Mouse (Mus musculus): Measurements from ENCODE around the gene Procr.

The Procr gene

DNA sequence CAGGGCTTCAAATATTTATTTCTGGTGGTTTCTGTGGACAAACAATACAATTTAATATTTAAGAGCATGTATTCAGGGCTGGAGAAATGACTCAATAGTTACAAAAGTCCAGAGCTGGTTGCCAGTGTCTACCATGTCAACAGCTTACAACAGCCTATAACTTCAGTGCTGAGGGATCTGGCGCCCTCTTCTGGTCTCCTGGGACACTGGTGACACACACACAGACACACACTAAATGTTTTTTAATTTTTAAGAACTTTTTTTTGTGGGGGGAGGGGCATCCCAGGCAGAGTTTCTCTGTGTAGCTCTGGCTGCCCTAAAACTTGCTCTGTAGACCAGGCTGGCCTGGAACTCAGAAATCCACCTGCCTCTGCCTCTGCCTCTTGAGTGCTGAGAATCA is 4.8 kb downstream of the Procr start:
- DNase-seq (ENCODE audit: low spot score in 2 of 2) = peak in 1 of 2 experiments; percentile 77

DNA sequence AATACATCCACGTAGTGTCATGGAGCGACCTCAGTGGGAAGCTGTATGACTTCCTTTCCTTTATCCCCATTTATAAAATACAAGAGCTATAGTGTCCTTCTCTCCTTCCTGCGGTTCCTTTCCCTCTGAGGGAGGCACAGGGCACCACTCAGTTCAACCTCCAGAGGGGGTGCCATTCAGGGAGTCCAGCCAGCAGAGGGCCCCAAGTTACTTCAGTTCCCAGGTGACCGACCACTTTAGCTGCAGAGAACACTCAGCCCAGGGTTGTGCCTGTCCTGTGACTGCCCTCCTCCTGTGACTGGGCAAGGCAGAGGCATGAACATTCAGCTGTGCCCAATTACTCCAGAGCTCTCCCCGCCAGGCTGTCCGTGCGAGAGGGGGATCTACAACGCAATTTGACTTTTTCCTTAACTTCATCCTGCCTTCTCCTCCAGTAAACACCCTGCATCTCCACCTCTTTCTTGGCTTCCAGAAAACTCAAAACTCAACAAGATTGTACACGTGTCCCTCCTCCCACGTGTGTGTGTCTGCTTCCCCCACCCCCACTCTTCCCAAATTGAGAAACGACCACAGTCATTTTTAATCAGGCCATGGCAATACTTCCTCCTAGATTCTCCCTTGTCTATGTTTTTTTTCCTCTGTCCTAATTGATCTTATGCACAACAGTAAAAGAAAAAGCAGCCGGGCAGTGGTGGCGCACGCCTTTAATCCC is 6.1 kb downstream of the Procr start:
- no peak for DNase-seq (ENCODE audit: low spot score in 2 of 2)

DNA sequence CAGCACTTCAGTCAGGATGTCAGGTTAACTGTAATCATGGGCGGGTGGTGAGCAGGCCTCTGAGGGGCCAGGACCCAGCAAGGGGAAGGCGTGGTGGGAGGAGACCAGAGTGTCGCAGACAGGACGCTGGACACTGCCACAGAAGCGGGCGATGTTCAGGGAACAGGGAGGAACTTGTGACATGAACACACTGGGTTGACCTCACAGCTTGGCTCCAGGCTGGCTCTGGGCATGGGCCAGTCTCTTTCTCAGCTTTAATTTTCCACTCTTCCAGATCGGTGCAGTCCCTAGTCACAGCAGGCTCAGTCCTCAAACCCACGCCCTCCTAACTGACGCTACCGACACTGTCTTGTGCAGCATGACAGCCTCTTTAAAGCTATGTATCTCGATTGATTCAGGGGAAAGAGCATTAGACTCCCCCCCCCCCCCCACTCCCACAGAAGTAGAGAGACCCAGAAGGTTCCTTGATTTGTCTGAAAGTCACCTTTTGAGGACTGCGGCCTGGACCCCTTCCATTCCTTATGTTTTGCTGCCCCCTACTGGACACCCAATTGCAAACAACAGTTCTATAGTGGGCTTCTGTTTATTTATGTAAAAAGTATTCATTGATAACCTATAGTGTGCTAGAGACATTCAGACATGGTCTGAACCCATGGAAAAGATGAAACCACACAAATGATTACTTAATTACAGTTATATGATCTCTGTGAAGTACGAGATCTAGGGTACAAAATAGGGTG is 13.9 kb downstream of the Procr start:
- peak; percentile 47 to 83 for DNase-seq (ENCODE audit: low spot score in 2 of 2)

DNA sequence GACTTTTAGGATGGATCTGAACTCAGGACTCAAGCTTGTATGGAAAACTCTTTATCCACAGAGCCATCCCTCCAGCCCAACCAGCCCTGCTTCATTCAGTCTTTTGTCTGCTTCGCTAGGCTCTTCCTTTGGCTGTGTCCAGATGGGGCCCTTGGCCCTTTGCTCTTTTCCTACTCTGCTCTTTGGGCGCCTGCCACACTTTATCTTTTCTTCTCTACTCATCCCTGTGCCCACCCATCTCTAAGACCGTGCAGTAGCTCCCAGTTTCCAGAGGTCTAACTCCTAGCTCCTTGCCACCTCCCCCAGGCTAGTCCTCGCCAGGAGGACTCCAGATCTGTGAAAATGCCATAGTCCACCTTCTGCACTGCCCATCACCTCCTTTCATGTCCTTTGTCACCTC is 22.7 kb downstream of the Procr start:
- DNase-seq (ENCODE audit: low spot score in 2 of 2) = no peak

DNA sequence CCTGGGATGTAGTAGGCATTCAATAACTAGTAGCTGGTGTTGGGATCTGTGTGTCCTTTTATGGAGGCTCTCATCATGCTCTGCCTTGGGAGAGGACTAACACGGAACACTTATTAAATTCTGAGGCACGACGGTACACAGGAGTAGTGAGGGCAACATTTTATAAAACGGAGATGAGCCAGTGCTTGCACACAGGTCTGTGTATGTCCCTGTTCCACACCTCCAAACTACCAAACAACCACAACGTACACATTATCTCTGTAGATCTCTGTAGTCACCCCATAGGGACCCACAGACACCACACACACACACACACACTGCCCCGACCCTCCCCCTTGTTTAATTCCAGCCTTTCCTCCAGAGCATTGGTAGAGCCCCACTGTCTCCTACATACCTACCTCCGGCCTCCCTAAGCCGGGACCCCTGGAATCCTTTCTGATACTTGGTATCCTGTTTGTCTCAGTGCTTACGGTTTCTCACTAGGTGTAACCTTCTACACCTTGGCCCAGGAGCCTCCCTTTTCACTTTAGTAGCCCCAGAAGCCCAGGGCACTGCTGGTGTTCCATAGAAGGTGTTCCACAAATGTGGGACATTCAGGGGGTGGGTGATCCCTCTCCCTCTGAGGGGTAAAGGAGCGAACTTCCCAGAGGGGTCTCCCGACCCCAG is 23.5 kb downstream of the Procr start:
- DNase-seq (ENCODE audit: low spot score in 2 of 2) = no peak

DNA sequence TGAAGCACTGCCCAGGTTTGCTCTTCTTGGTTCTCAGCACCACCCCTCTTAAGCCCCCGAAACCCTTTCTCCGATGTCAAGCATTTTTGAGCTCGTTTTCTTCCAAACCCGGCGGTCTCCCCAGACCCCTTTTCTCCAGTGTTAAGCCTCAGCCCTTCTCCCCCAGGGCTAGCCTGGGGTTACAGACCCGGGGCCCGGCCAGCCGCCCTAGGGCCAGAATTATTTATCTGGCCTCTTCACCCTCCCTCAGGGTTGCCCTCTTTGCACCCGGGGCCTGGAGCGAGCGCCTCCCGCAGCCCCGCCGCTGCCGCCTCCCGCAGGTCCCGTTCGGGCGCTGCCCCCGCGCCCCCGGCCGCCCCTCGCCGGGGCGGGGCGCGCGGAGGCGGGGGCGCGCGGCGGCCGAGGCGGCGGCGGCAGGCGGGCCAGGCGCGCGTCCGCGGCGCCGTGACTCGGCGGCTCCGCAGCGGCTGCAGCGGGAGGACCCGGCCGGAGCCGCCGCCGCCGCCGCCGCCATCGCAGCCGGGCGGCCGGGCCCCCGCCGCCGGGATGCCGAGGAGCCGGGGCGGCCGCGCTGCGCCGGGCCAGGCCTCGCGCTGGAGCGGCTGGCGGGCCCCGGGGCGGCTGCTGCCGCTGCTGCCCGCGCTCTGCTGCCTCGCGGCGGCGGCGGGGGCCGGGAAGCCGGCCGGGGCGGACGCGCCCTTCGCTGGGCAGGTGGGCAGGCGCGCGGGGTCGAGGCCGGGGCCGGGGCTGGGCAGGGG is 24.2 kb downstream of the Procr start, which contains the start of gene Mmp24:
TSS of gene Mmp24 (plus strand) at position 416 of the 758 bp plus-strand sequence.
- no peak for DNase-seq (ENCODE audit: low spot score in 2 of 2)

DNA sequence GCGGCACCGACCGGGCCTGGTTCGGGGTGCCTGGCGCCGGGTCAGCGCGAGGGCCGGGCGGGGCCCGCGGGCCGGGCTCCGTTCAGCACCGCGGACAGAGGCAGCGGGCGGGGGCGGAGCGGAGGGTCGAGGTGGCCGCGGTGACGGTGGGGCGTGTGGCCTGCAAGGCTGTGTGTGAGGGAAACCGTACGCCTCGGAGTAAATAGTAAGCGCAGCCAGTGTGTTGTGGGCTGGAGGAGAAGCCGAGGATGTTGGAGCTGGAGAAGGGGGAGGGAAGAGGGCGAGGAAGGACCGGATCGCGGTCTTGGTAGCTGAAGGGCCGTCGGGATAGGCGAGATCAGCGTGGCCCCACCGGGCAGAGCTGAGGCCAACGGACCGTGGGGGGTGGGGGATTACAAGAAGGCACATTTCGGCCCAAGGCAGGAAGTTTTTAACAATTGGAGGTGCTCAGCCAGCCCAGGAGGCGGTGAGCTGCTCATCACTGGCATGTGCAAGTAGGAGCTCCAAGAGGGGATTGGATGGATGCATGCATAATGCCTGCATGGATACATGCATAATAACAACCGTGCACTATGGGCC is 24.9 kb downstream of the Procr start:
- DNase-seq (ENCODE audit: low spot score in 2 of 2) = peak; percentile 36 to 64

DNA sequence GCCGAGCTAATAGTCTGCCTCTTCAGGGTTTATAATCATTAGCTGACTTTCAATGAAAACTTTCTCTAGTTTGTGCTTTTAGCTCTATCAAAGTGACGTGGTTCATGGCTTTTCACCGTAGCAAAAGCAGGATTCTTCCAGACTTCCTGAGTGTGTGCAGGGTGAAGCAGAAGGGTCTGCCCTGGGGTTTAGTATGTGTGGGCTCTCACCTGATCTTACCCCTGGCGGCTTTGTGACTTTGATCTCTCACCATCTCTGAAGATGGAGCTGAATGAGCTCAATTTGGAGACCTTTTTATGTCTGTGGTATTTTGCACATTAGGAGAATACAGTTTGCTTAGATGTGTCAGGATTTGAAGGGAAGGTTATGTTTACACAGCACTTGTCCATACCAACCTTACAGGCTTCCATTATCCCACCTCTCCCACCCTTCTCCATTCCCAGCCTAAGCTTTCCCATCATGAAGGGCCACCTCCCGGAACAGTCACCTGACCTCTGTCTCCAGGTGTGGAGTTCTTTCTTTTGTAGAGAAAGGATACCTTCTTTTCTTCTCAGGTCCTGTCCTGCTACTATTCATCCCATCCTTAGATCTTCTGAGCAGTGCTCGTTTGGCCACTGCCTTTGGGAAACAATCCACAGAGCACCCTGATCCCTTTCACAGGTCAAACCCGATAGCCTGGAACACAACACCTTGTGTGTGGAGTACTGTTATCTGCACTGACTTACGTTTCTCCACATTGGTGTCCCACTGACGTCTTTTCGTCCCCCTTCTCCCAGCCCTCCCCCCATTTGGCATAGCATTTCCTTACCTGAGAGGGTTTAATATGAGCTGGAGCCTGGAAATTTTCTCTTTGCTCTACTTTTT is 26.1 kb downstream of the Procr start:
- DNase-seq (ENCODE audit: low spot score in 2 of 2) = no peak

DNA sequence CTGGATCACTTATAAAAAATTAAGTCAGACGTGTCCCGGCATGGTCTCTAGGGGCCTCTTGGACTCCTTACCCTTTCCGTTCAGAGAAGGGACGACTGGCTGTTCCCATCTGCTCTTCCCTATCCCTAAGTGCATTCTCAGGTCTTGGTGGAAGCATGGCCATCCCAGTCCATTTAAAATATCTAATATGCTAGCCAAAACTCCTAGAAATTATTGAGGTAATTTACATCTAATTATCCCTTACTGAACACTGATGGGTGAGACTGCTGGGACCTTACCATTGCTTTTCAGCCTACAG is 26.7 kb downstream of the Procr start:
- DNase-seq (ENCODE audit: low spot score in 2 of 2) = no peak

DNA sequence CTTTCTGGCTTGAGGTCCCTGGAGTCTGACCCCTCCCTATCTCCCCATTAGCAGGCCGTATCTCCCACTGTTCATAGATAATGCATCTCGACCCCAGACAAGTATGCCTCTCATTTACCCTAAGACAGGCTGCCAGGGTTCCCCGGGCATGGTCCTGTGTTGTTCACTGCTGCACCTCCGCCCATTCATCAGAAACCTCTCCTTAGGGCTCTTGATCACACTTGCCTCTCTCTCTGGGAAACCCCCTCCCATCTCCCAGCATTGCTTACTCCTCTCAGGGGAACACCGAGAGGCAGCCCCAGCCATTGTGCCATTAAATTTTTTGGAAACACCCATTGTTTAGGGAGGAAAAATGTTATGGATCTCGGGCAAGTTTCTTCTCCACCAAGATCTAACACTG is 27.1 kb downstream of the Procr start:
- DNase-seq (ENCODE audit: low spot score in 2 of 2) = no peak

DNA sequence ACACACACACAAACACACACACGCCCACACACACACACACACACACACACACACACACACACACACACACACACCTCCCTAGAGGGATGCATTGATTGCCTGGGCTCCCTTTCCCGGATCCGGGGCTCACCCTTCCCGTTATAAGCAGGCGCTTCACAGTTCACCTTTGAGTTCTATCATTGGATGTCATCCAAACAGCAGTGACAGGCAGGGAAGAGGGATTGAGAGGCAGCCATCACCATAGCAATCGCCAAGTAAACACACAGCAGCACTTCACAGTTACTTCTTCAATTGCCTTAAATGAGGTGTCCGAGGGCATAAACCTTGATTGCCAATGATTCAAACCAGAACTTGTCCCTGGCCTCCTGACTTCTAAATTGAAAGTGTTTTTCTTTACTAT is 28.1 kb downstream of the Procr start:
- no peak for DNase-seq (ENCODE audit: low spot score in 2 of 2)

DNA sequence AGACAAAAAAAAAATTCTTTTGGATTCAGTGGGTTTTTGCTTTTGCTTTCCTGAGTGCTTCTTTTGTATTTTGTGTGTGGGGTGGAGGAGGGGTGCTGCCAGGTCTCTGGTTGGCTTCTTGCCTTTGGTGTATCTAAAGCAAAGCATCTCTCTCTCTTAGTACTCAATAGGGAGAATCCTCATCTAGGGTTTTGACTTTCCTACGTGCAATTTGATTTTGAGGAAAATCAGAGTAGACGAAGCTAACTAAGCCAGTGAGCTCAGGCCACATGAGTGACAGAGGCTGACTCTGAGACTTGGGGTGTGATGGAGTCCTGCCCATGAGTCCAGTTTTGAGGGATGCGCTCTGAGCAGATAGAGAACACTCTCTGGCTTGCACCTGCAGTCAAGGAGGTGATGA is 28.6 kb downstream of the Procr start:
- DNase-seq (ENCODE audit: low spot score in 2 of 2) = no peak

DNA sequence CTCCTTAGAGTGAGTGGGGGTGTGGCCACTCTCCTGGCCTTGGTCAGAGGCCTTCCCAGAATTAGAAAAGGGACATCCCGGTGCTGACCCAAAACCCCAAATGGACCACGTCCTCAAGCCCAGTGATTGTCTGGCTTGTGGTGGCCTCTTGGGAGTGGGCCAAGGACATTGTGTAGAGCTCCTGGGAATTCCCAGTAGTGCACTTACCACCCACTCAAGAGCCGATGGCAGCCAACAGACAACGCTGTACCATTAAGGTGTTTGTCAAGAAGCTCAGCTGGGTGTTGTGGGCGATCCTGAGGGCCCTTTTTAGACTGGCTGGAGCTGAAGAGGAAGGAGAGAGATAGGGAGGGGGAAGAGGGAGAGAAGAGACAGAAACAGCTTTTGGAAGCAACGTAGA is 33.6 kb downstream of the Procr start:
- no peak for DNase-seq (ENCODE audit: low spot score in 2 of 2)

DNA sequence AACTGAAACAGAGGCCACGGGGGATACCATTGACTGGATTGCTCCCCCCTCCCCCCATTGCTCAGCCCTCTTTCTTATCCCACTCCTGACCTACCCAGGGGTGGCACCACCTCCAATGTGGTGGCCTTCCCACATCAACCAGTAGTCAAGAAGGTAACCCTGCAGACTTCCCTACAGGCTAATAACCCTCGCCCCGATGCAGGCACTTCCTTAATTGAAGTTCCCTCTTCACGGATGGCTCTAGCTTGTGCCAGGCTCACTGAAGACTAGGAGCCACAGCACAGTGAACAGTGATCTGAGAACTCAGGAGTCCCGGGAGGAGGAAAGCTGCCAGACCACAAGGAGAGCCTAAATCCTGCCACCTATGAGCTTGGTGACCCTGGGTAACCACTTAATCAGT is 36.0 kb downstream of the Procr start:
- no peak for DNase-seq (ENCODE audit: low spot score in 2 of 2)

DNA sequence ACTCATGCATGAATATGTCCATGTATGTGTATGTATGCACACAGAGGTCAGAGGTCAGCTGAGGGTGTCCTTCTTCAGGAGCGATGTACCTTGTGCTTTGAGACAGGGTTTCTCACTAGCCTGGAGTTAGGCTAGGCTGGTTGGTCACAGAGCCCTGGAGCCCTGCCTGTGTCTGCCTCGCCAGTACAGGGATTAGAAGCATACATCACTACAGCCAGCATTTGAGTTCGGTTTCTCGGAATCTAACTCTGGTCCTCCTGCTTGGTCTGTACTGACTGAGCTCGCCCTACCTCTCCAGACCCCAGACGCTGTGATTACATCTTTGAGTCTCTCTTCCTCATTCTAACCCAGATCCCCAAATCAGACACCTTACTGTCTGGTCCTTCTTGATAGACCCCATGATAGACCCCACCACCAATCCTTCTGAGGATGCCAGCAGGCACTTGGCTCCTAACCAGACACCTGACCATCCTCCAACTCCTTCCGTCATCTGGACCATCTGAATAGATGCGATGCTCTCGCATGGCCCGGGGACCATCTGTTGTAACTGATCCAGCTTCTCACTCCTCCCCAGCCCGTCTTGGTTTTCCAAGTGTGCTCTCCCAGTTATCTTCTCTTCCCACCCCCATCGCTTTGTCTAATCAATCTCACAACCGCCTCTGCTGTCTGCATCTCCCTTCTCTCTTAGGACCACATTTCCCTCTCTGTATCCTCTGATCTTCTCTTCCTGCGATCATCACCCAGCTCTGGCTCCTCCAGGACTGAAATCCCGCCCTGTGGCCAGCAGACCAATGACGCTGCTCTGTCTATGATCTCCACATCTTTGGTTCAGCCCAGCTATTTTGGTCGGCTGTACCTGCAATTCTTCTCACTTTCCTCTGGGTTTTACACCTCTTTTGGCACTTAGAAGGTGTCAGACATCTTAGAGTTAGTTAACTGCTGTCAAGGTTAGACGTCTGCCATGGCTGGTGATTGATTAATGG is 37.3 kb downstream of the Procr start:
- no peak for DNase-seq (ENCODE audit: low spot score in 2 of 2)

DNA sequence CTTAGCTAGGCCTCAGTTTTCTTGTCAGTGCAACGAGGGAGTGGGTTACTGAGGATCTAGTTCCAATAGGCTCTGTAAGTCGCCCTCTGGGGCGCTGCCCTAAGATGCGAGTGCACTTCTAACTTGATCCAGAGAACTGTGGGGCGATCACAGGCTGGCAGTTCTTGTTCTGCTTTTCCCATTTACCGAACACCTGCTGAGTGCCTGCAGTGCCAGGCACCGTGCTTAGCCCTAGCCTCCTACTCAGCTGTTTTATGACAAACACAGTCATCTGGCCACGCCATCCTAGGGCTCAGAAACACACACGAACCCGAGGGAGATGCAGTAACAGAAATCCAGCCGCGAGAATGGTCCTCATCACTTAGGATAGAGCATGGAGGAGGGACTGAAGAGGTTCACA is 42.0 kb downstream of the Procr start:
- DNase-seq (ENCODE audit: low spot score in 2 of 2) = no peak

DNA sequence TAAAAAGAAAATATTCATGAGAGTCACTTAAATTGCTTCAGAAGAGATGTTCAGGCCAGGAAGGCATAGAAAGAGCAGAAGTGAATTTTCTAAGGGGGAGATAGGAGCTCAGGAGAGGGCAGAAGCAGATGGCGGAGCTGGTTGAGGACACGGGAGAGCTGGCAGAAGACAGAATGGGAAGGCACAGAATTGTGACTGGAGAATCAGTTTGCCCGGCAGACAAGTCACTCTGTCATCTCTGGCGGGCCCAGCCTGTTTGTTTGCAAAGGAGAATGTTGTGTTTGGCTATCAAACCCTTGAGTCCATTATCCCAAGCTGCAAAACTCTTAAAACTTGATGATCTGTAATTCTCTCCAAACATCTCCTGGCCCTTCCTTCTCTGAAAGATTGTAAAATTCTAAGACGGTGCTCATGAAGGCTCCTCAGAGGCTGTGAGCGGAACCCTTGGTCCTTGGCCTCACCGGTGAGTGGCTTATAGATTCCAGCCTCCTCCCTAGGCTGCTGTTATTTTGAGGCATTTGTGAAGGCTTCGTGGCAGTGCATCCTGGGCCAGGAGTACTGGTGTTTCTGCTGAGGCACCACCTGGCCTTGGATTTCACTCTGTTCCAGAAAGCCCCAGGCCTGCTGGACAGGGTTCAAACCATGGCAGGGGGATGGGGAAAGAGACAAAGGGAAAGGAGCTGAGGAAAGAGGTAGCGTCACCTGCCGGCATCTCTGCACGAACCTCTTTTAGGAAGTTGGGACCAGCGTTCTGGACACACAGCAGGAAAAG is 43.9 kb downstream of the Procr start:
- DNase-seq (ENCODE audit: low spot score in 2 of 2) = no peak

DNA sequence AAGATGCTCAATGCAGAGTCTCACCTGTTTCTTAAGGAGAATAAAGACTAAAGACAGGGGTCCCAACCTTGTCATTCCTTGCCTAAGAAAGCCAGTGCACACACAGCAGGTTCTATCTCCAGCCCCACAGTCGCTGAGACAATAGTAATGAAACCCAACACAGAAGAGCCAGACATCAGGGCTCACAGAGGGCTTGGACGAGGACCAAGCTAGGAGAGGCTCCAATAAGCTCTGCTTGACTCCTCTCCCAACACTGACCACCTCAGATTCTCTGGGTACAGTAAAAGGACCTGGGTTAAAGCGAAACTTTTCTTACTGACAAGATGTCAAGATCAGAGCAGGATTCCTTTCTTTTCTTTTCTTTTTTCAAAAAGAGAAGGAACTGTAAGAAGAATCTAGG is 47.7 kb downstream of the Procr start:
- no peak for DNase-seq (ENCODE audit: low spot score in 2 of 2)

DNA sequence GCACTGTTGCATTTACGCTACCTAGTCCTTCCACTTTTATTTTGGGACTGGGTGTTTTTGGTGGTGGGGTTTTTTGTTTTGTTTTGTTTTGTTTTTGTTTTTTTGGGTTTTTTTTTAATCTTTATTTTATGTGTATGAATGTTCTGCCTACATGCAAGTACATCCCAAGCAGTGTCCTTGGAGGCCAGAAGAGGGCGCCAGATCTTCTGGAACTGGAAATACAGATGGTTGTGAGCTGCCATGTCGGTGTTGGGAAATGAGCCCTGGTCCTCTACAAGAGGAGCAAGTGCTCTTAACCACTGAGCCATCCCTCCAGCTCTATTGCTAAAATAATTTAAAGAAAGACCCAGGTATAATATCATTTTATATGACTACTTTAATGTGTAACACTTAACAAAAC is 51.8 kb downstream of the Procr start:
- DNase-seq (ENCODE audit: low spot score in 2 of 2) = peak in 1 of 2 experiments; percentile 59

Data from spleen, postnatal 10 days (tissue).